Mouse (Mus musculus) liver, embryonic 12.5 days (tissue): ENCODE measurements around the gene Myd88. TPM values are rescaled to one million over a fixed set of nuclear protein-coding genes. Genes with fewer than 3 reads are reported as not detected.

Experiments used
- polyA plus RNA-seq: library from polyadenylated mRNA; unstranded; fragments of >200 nt; fragmentation: Nextera tagmentation; extraction: Ambion mirVana; gene quantifications from 2 replicates; pipeline ENCODE4 v1.2.1, GENCODE M21; 2016

Gene Myd88
- polyA plus RNA-seq, 1 experiment from 2014 or later: 22.2 TPM

Other genes starting within 250 kb of the Myd88 start
- gene Plcd1, start 247.9 kb downstream of the Myd88 start, polyA plus RNA-seq: 2.8 and 3.1 TPM in 2 replicates
- gene Dlec1, start 238.9 kb downstream of the Myd88 start, polyA plus RNA-seq: 0.12 TPM in 2 replicates
- 0.55 and 0.85 TPM in 2 replicates for gene Acaa1b, start 184.3 kb downstream of the Myd88 start, polyA plus RNA-seq
- not detected in 2 replicates for gene Gm47289, start 182.2 kb downstream of the Myd88 start, polyA plus RNA-seq
- not detected in 2 replicates for gene Slc22a13, start 132.3 kb downstream of the Myd88 start, polyA plus RNA-seq
- 11.1 and 12.2 TPM in 2 replicates for gene Oxsr1, start 19.0 kb downstream of the Myd88 start, polyA plus RNA-seq
- 38.0 and 43.1 TPM in 2 replicates for gene Acaa1a, start 1.7 kb downstream of the Myd88 start, polyA plus RNA-seq
- gene Xylb, start 16.0 kb upstream of the Myd88 start, polyA plus RNA-seq: 4.6 and 5.0 TPM in 2 replicates
- gene Slc22a14, start 24.1 kb upstream of the Myd88 start, polyA plus RNA-seq: not detected in 2 replicates
- 7.0 TPM in 2 replicates for gene Acvr2b, start 60.7 kb upstream of the Myd88 start, polyA plus RNA-seq
- 11.4 and 11.7 TPM in 2 replicates for gene Exog, start 103.5 kb upstream of the Myd88 start, polyA plus RNA-seq
- gene Scn5a, start 237.6 kb upstream of the Myd88 start, polyA plus RNA-seq: 0.02 and 0.10 TPM in 2 replicates